Mouse (Mus musculus): ENCODE results near the gene Tmem8. TPM values are rescaled to one million over a fixed set of nuclear protein-coding genes. Genes with fewer than 3 reads are reported as not detected.

Tmem8 gene
- polyA plus RNA-seq, 2 experiments from 2014 or later, result 5.9 to 8.2 TPM

- ATAC-seq, result no peak
Measured at GRCm38 (mm10) chr17:26149056-26149455, 36.0 kb downstream of the Tmem8 start.

GRCm38 (mm10) chr17:26151886-26152630, 39.0 kb downstream of the Tmem8 start:
- ATAC-seq, result no peak

- ATAC-seq, result no peak
Measured at GRCm38 (mm10) chr17:26162736-26163135, 49.6 kb downstream of the Tmem8 start.

GRCm38 (mm10) chr17:26168039-26168438, 54.9 kb downstream of the Tmem8 start:
- peak; percentile 94 for ATAC-seq

Other genes starting within 250 kb of the Tmem8 start
- 1 to 10 TPM; 2.7 to 5.5 TPM for gene Mcrip2, start 244.5 kb upstream of the Tmem8 start, polyA plus RNA-seq (2017; shearing (Covaris generic))
- gene Mettl26, start 238.2 kb upstream of the Tmem8 start, polyA plus RNA-seq (2017; shearing (Covaris generic)), result 100 to 1,000 TPM in 1 of 2 experiments, 10 to 100 TPM in 1; 82.7 to 124 TPM
- 1 to 10 TPM in 1 of 2 experiments, under 1 TPM in 1; 0.94 to 1.3 TPM for gene Wfikkn1, start 232.4 kb upstream of the Tmem8 start, polyA plus RNA-seq (2017; shearing (Covaris generic))
- gene Rab40c, start 193.6 kb upstream of the Tmem8 start, polyA plus RNA-seq (2017; shearing (Covaris generic)), result 1 to 10 TPM; 6.6 to 7.3 TPM
- gene Pigq, start 168.4 kb upstream of the Tmem8 start, polyA plus RNA-seq (2017; shearing (Covaris generic)), result 10 to 100 TPM; 27.8 to 49.3 TPM
- gene Nhlrc4, start 168.3 kb upstream of the Tmem8 start, polyA plus RNA-seq (2017; shearing (Covaris generic)), result not detected
- gene A930017K11Rik, start 160.7 kb upstream of the Tmem8 start, polyA plus RNA-seq (2017; shearing (Covaris generic)), result not detected
- 1 to 10 TPM; 5.3 to 6.6 TPM for gene Capn15, start 127.5 kb upstream of the Tmem8 start, polyA plus RNA-seq (2017; shearing (Covaris generic))
- gene Rab11fip3, start 43.7 kb upstream of the Tmem8 start, polyA plus RNA-seq (2017; shearing (Covaris generic)), result 1 to 10 TPM; 1.8 to 2.3 TPM
- 10 to 100 TPM; 27.7 to 35.1 TPM for gene Decr2, start 23.0 kb upstream of the Tmem8 start, polyA plus RNA-seq (2017; shearing (Covaris generic))
- under 1 TPM; 0.32 to 0.95 TPM for gene Nme4, start 17.7 kb upstream of the Tmem8 start, polyA plus RNA-seq (2017; shearing (Covaris generic))
- gene Mrpl28, start 10.2 kb downstream of the Tmem8 start, polyA plus RNA-seq (2017; shearing (Covaris generic)), result 100 to 1,000 TPM; 111 to 138 TPM
- 10 to 100 TPM; 13.3 to 17.5 TPM for gene Axin1, start 25.4 kb downstream of the Tmem8 start, polyA plus RNA-seq (2017; shearing (Covaris generic))
- not detected for gene Pdia2, start 85.8 kb downstream of the Tmem8 start, polyA plus RNA-seq (2017; shearing (Covaris generic))
- 10 to 100 TPM in 1 of 2 experiments, 1 to 10 TPM in 1; 6.2 to 14.2 TPM for gene Rgs11, start 89.7 kb downstream of the Tmem8 start, polyA plus RNA-seq (2017; shearing (Covaris generic))
- gene Arhgdig, start 94.5 kb downstream of the Tmem8 start, polyA plus RNA-seq (2017; shearing (Covaris generic)), result not detected
- gene Fam234a, start 130.9 kb downstream of the Tmem8 start, polyA plus RNA-seq (2017; shearing (Covaris generic)), result 10 to 100 TPM; 12.6 to 23.0 TPM
- gene Luc7l, start 139.6 kb downstream of the Tmem8 start, polyA plus RNA-seq (2017; shearing (Covaris generic)), result 10 to 100 TPM; 59.7 to 67.6 TPM

Measured in CD4-positive, CD25-positive, alpha-beta regulatory T cell, adult 4 months (primary cell).